Mouse (Mus musculus): ENCODE measurements around the gene Nedd9. TPM values are rescaled to one million over a fixed set of nuclear protein-coding genes. Genes with fewer than 3 reads are reported as not detected.

Gene Nedd9
- total and polyA plus RNA-seq, 2 experiments from 2014 or later: 7.8 to 19.7 TPM

DNA sequence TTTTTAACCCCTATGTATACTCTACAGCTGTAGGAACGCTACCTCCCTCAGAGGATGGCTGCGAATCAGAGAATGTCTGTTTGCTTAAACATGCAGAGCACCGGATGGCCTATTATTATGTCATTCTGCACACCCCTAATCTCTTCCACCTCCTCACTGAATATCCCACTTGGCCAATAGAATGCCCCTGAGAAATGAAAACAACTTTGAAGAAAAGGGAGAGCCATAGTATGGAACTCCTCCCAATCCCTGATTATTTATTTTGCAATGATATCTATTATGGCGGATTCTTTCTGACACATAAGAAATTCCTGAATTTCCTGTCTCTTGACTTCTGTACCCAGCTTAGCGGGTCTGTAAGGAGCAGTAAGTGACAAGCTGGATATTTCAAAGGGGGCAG lies 12.8 kb downstream of the Nedd9 start:
- no peaks in the 10 kb centered on the region for H3K27me3 ChIP-seq (ENCODE audit: insufficient read depth, low read length)
- no peaks in the 10 kb centered on the region for H3K36me3 ChIP-seq (ENCODE audit: insufficient read depth, low read length)
- 79% methylated on average over 5 of the region's 5 CpGs for WGBS
- H3K4me1 ChIP-seq (ENCODE audit: insufficient read depth, low read length): no peaks in the 10 kb centered on the region
- no peak overlapping the region for H3K4me2 ChIP-seq (ENCODE audit: low read depth, low read length, poor library complexity, severe bottlenecking)
- H3K27ac ChIP-seq (ENCODE audit: low read depth, low read length): no peak overlapping the region
- no peak overlapping the region for H3K9ac ChIP-seq (replicated peaks; ENCODE audit: low read length, poor library complexity, severe bottlenecking)
- ATAC-seq (ENCODE audit: low FRiP score) (no peak), DNase-seq (ENCODE audit: low spot score) (no peak)
- no peak overlapping the region for H3K4me3 ChIP-seq (ENCODE audit: low read depth, low read length)
- no peak for TF ChIP-seq CTCF (IDR thresholded peaks at IDR 0.05)
- H3K9me3 ChIP-seq (ENCODE audit: low read length): no peaks in the 10 kb centered on the region

DNA sequence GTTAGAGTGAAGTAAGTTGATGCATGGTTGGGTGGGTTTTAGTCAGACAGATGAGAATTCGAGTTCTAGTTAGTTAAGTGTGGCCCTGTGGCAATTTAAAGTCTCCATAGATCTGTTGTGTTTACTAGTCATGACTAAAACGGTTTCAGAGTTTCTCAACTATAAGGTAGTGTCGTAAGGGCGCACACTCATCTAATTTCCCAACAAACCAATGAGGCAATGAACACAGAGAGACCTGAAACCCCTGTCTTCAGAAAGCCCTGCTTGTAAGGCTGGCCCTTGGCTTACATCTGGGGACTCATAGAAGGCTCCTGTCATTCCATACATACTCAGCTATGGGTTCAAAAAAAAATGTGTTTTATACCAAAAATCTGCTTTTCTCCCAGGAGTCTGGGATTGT lies 13.7 kb downstream of the Nedd9 start:
- DNase-seq (ENCODE audit: low spot score) (no peak), ATAC-seq (ENCODE audit: low FRiP score) (no peak)
- H3K4me1 ChIP-seq (ENCODE audit: insufficient read depth, low read length): no peaks in the 10 kb centered on the region
- no peak overlapping the region for H3K4me3 ChIP-seq (ENCODE audit: low read depth, low read length)
- 90% methylated on average over 4 of the region's 4 CpGs for WGBS
- H3K9ac ChIP-seq (replicated peaks; ENCODE audit: low read length, poor library complexity, severe bottlenecking): no peak overlapping the region
- H3K9me3 ChIP-seq (ENCODE audit: low read length): no peaks in the 10 kb centered on the region
- no peak overlapping the region for H3K27ac ChIP-seq (ENCODE audit: low read depth, low read length)
- TF ChIP-seq CTCF (IDR thresholded peaks at IDR 0.05): no peak
- H3K27me3 ChIP-seq (ENCODE audit: insufficient read depth, low read length): no peaks in the 10 kb centered on the region
- H3K36me3 ChIP-seq (ENCODE audit: insufficient read depth, low read length): no peaks in the 10 kb centered on the region
- no peak overlapping the region for H3K4me2 ChIP-seq (ENCODE audit: low read depth, low read length, poor library complexity, severe bottlenecking)

DNA sequence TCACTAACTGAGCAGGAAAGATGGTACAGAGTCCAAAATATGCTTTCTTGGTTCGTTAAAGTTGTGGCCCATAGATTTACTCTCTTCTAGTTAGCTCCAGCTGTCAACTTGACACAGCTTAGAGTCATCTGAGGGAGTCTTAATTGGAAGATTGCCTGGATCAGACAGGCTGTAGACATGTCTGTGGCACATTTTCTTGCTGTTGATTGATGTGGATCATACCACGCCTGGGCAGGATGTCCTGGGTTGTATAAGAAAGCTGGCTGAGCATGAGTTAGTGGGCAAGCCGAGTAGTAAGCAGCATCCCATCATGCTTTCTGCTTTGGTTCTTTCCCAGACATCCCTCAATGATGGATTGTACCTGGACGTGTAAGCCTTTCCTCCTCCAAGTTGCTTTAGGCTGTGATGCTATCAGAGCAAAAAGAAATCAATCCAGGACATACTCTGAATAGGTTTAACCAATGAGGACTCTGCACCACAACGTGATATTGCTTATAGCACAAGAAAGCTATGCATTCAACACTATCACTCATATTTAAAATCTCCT lies 14.2 kb downstream of the Nedd9 start:
- TF ChIP-seq CTCF (IDR thresholded peaks at IDR 0.05): no peak
- no peaks in the 10 kb centered on the region for H3K4me1 ChIP-seq (ENCODE audit: insufficient read depth, low read length)
- no peak overlapping the region for H3K4me3 ChIP-seq (ENCODE audit: low read depth, low read length)
- H3K27ac ChIP-seq (ENCODE audit: low read depth, low read length): no peak overlapping the region
- no peaks in the 10 kb centered on the region for H3K9me3 ChIP-seq (ENCODE audit: low read length)
- no peak overlapping the region for H3K4me2 ChIP-seq (ENCODE audit: low read depth, low read length, poor library complexity, severe bottlenecking)
- H3K9ac ChIP-seq (replicated peaks; ENCODE audit: low read length, poor library complexity, severe bottlenecking): no peak overlapping the region
- no peaks in the 10 kb centered on the region for H3K36me3 ChIP-seq (ENCODE audit: insufficient read depth, low read length)
- no peaks in the 10 kb centered on the region for H3K27me3 ChIP-seq (ENCODE audit: insufficient read depth, low read length)
- DNase-seq (ENCODE audit: low spot score): peak; percentile 14
- no peak for ATAC-seq (ENCODE audit: low FRiP score)
- WGBS: 80% methylated on average over 5 of the region's 5 CpGs

DNA sequence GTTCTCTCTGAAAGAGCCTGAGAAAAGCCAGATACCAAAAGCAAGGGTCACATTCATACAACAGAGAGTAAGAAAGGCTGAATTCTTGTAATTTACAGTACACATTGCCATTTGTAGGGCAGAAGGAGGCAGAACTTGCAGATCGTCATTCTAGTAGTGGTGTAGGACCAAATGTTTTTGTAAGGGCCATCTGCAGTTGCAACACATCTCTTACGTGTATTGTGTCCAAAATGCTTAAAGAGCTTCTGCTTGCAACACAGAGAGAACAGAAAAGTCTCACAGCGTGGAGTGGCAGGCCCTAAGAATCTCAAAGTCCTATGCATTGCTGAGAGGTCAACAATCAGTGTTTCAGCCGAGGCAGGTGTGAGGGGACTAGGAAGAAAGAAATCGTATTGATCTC lies 18.9 kb downstream of the Nedd9 start:
- Histone ChIP-seq H3K4me2 (ENCODE audit: low read depth, low read length, poor library complexity, severe bottlenecking) (no peak overlapping the region), H3K36me3 (ENCODE audit: insufficient read depth, low read length) (no peaks in the 10 kb centered on the region), H3K9ac (replicated peaks; ENCODE audit: low read length, poor library complexity, severe bottlenecking) (no peak overlapping the region), H3K4me1 (ENCODE audit: insufficient read depth, low read length) (no peaks in the 10 kb centered on the region), H3K9me3 (ENCODE audit: low read length) (no peaks in the 10 kb centered on the region), H3K27me3 (ENCODE audit: insufficient read depth, low read length) (no peaks in the 10 kb centered on the region), H3K4me3 (ENCODE audit: low read depth, low read length) (no peak overlapping the region), H3K27ac (ENCODE audit: low read depth, low read length) (no peak overlapping the region)
- TF ChIP-seq CTCF (IDR thresholded peaks at IDR 0.05): no peak
- WGBS: 71% methylated on average over 5 of the region's 5 CpGs
- ATAC-seq (ENCODE audit: low FRiP score) (no peak), DNase-seq (ENCODE audit: low spot score) (no peak)

DNA sequence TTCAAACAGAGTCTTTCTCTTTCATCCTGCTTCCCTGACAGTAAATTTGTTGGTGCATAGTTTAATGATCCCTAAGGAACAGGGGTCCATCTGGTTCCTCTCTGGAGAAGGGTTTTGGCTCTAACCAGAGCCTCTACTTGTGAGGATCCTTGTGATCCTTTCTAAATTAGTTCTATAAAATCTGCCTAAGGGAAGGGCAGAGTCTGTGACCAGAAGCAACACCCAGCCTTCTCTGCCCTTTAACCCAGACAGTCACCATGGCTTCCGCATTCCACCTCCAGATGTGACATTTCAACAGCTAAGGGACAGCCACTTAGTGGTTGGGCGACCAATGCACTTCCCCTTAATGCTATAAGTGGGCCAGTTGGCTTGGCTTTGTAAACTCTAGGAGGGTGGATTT lies 20.1 kb downstream of the Nedd9 start:
- 86% methylated on average over 2 of the region's 2 CpGs for WGBS
- no peak for ATAC-seq (ENCODE audit: low FRiP score)

DNA sequence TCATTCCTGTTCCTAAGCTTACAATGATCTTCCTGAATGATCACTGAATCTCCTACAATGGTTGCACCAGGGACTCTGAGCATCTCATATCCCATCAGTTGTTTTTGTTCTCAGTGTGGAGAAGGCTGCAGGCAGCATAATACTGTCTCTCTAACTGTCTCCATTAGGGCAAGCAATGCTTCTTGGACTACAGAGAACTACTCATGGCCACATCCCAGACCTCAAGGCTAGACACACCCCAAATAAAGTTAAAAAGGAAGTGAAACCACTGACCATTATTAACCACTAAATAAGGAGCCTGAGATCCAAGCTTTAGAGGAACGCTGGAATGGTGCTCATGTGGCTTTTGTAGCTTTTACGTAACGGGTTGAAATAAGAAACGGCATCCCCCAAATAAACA lies 20.5 kb downstream of the Nedd9 start:
- no peak for DNase-seq (ENCODE audit: low spot score)
- H3K27me3 ChIP-seq (ENCODE audit: insufficient read depth, low read length): no peaks in the 10 kb centered on the region
- no peak for ATAC-seq (ENCODE audit: low FRiP score)
- no peak overlapping the region for H3K4me2 ChIP-seq (ENCODE audit: low read depth, low read length, poor library complexity, severe bottlenecking)
- H3K9ac ChIP-seq (replicated peaks; ENCODE audit: low read length, poor library complexity, severe bottlenecking): no peak overlapping the region
- no peak overlapping the region for H3K4me3 ChIP-seq (ENCODE audit: low read depth, low read length)
- H3K36me3 ChIP-seq (ENCODE audit: insufficient read depth, low read length): no peaks in the 10 kb centered on the region
- no peak for TF ChIP-seq CTCF (IDR thresholded peaks at IDR 0.05)
- H3K4me1 ChIP-seq (ENCODE audit: insufficient read depth, low read length): no peaks in the 10 kb centered on the region
- no peak overlapping the region for H3K27ac ChIP-seq (ENCODE audit: low read depth, low read length)
- H3K9me3 ChIP-seq (ENCODE audit: low read length): no peaks in the 10 kb centered on the region
- 92% methylated on average over 4 of the region's 4 CpGs for WGBS

More for the DNA sequence above, 20.1 kb downstream of the Nedd9 start:
- no peaks in the 10 kb centered on the region for H3K27me3 ChIP-seq (ENCODE audit: insufficient read depth, low read length)
- TF ChIP-seq CTCF (IDR thresholded peaks at IDR 0.05): no peak
- no peaks in the 10 kb centered on the region for H3K36me3 ChIP-seq (ENCODE audit: insufficient read depth, low read length)
- no peak overlapping the region for H3K27ac ChIP-seq (ENCODE audit: low read depth, low read length)
- no peak overlapping the region for H3K4me2 ChIP-seq (ENCODE audit: low read depth, low read length, poor library complexity, severe bottlenecking)
- H3K4me1 ChIP-seq (ENCODE audit: insufficient read depth, low read length): no peaks in the 10 kb centered on the region
- no peak overlapping the region for H3K4me3 ChIP-seq (ENCODE audit: low read depth, low read length)
- DNase-seq (ENCODE audit: low spot score): no peak
- H3K9me3 ChIP-seq (ENCODE audit: low read length): no peaks in the 10 kb centered on the region
- no peak overlapping the region for H3K9ac ChIP-seq (replicated peaks; ENCODE audit: low read length, poor library complexity, severe bottlenecking)
